Mouse (Mus musculus) limb, embryonic 14.5 days (tissue): ENCODE results near the gene Polq. TPM values are rescaled to one million over a fixed set of nuclear protein-coding genes. Genes with fewer than 3 reads are reported as not detected.
"Not testable (repeated sequence)": the region's sequence is repeated elsewhere in the genome, so short reads cannot be mapped to it uniquely, and the experiment has no call there.

ENCODE experiments used
- ATAC-seq: fragments of 200-750 bp; cut with Nextera tagmentation; 2 replicates; pipeline ENCODE4 v1.8.0; 2017; ENCODE audit warnings: low read depth, moderate number of reproducible peaks, moderate TSS enrichment; ENCODE audit not compliant: low FRiP score
- DNase-seq: peaks from one replicate; pipeline ENCODE4 v3.0.0-alpha.2; 2015; ENCODE audit warnings: low spot score
- H3K27ac ChIP-seq: fragments of 300-500 bp; sonication (generic); replicated peaks from 2 replicates; pipeline ENCODE4 v1.5.1; 2014; ENCODE audit warnings: low read depth, mild to moderate bottlenecking, low read length, moderate library complexity, mixed read lengths
- H3K27me3 ChIP-seq: fragments of 300-500 bp; sonication (generic); 2 replicates; pipeline ENCODE4 v1.6.1; 2014; ENCODE audit warnings: low read length, mixed read lengths; ENCODE audit not compliant: control insufficient read depth, insufficient read depth
- H3K36me3 ChIP-seq: fragments of 300-500 bp; sonication (generic); 2 replicates; pipeline ENCODE4 v1.6.1; 2014; ENCODE audit warnings: mild to moderate bottlenecking, low read length, moderate library complexity, mixed read lengths; ENCODE audit not compliant: control insufficient read depth, insufficient read depth
- H3K4me1 ChIP-seq: fragments of 300-500 bp; sonication (generic); 2 replicates; pipeline ENCODE4 v1.6.1; 2014; ENCODE audit warnings: antibody characterized with exemption, low read length, mixed read lengths; ENCODE audit not compliant: control insufficient read depth, insufficient read depth
- H3K4me2 ChIP-seq: fragments of 300-500 bp; sonication (generic); replicated peaks from 2 replicates; pipeline ENCODE4 v1.6.1; 2014; ENCODE audit warnings: low read depth, mild to moderate bottlenecking, low read length, moderate library complexity; ENCODE audit not compliant: severe bottlenecking
- H3K4me3 ChIP-seq: fragments of 300-500 bp; sonication (generic); replicated peaks from 2 replicates; pipeline ENCODE4 v1.5.1; 2014; ENCODE audit warnings: low read length
- H3K9ac ChIP-seq: fragments of 300-500 bp; sonication (generic); 2 replicates; pipeline ENCODE4 v1.6.1; 2014; ENCODE audit warnings: mild to moderate bottlenecking, low read depth, low read length, moderate library complexity; ENCODE audit not compliant: severe bottlenecking
- H3K9me3 ChIP-seq: fragments of 300-500 bp; sonication (generic); 2 replicates; pipeline ENCODE4 v1.6.1; 2016; ENCODE audit warnings: low read length; ENCODE audit not compliant: control insufficient read depth
- POLR2A ChIP-seq: fragments of 200-500 bp; IDR thresholded peaks from 2 replicates; pipeline ENCODE4 v1.8.0; 2012; ENCODE audit warnings: inconsistent platforms, mild to moderate bottlenecking, moderate library complexity, borderline replicate concordance; ENCODE audit not compliant: insufficient read depth, insufficient read length; ENCODE audit errors: extremely low read depth
- WGBS: fragments of 180-500 bp; shearing (Covaris S2); extraction: QIAGEN DNeasy Blood & Tissue Kit; methylation state at CpG from one replicate; pipeline ENCODE4 v1.1.7; 2014; 5-methylcytosine and 5-hydroxymethylcytosine counted together
- polyA plus RNA-seq, 2 experiments: library from polyadenylated mRNA; depleted of rRNA in 1 of 2; stranded (reverse) in 1 of 2; unstranded in 1 of 2; fragments of >200 nt; fragmentation: Nextera tagmentation in 1 of 2; extraction: Ambion mirVana in 1 of 2; gene quantifications; 2 replicates each; pipeline versions ENCODE4 v1.2.1 to v1.2.3; 2012 to 2014

Gene Polq
- polyA plus RNA-seq, 2 experiments = 6.1 to 6.5 TPM

GRCm38 (mm10) chr16:37094169-37094833, 82.7 kb downstream of the Polq start:
- Histone ChIP-seq H3K4me3 (no peak overlapping the region), H3K4me2 (no peak overlapping the region), H3K27me3 (no peaks in the 10 kb centered on the region), H3K36me3 (peaks cover 22% of the 10 kb centered on the region), H3K9ac (no peak overlapping the region), H3K27ac (no peak overlapping the region), H3K9me3 (no peaks in the 10 kb centered on the region), H3K4me1 (no peaks in the 10 kb centered on the region)
- no peak for DNase-seq
- ATAC-seq = no peak
- no peak for TF ChIP-seq POLR2A
- WGBS = 77% methylated on average over 4 of the region's 4 CpGs

- no peak overlapping the region for H3K9ac ChIP-seq
- WGBS = 29% methylated on average over 5 of the region's 5 CpGs
Measured at GRCm38 (mm10) chr16:37108763-37109162, 97.2 kb downstream of the Polq start.

GRCm38 (mm10) chr16:37109285-37109684, 97.7 kb downstream of the Polq start:
- Histone ChIP-seq H3K27me3 (no peaks in the 10 kb centered on the region), H3K27ac (no peak overlapping the region), H3K4me2 (no peak overlapping the region), H3K9me3 (no peaks in the 10 kb centered on the region), H3K4me3 (no peak overlapping the region), H3K36me3 (no peaks in the 10 kb centered on the region), H3K4me1 (no peaks in the 10 kb centered on the region), H3K9ac (no peak overlapping the region)
- TF ChIP-seq POLR2A = no peak
- peak; percentile 86 for DNase-seq
- peak; percentile 70; the same call in 1 of the 2 replicates for ATAC-seq
- 31% methylated on average over 3 of the region's 3 CpGs for WGBS

More at GRCm38 (mm10) chr16:37108763-37109162, 97.2 kb downstream of the Polq start:
- TF ChIP-seq POLR2A = no peak
- ATAC-seq = no peak
- Histone ChIP-seq H3K36me3 (no peaks in the 10 kb centered on the region), H3K4me1 (no peaks in the 10 kb centered on the region), H3K4me3 (no peak overlapping the region), H3K9me3 (no peaks in the 10 kb centered on the region), H3K4me2 (no peak overlapping the region), H3K27ac (no peak overlapping the region), H3K27me3 (no peaks in the 10 kb centered on the region)
- DNase-seq = no peak

- not testable (repeated sequence) for H3K9ac ChIP-seq, DNase-seq, H3K36me3 ChIP-seq, H3K4me1 ChIP-seq, ATAC-seq, H3K4me2 ChIP-seq, H3K9me3 ChIP-seq, H3K27me3 ChIP-seq, H3K27ac ChIP-seq, H3K4me3 ChIP-seq
- 93% methylated on average over 1 of the region's 1 CpGs for WGBS
Measured at GRCm38 (mm10) chr16:37125190-37125589, 113.6 kb downstream of the Polq start.

Other genes with a start within 250 kb of the Polq start
- gene Slc15a2, start 226.8 kb upstream of the Polq start, polyA plus RNA-seq (2012; rRNA removed) = 4.2 and 15.3 TPM in 2 replicates
- 2.9 and 6.9 TPM in 2 replicates for gene Slc15a2, start 226.8 kb upstream of the Polq start, polyA plus RNA-seq (2014; fragmentation: Nextera tagmentation; extraction: Ambion mirVana)
- 17.5 and 26.7 TPM in 2 replicates for gene Iqcb1, start 183.4 kb upstream of the Polq start, polyA plus RNA-seq (2012; rRNA removed)
- gene Iqcb1, start 183.4 kb upstream of the Polq start, polyA plus RNA-seq (2014; fragmentation: Nextera tagmentation; extraction: Ambion mirVana) = 39.9 and 43.8 TPM in 2 replicates
- 1.4 and 2.4 TPM in 2 replicates for gene Eaf2, start 136.8 kb upstream of the Polq start, polyA plus RNA-seq (2012; rRNA removed)
- 4.8 and 6.8 TPM in 2 replicates for gene Eaf2, start 136.8 kb upstream of the Polq start, polyA plus RNA-seq (2014; fragmentation: Nextera tagmentation; extraction: Ambion mirVana)
- 52.4 and 82.1 TPM in 2 replicates for gene Golgb1, start 136.6 kb upstream of the Polq start, polyA plus RNA-seq (2012; rRNA removed)
- gene Golgb1, start 136.6 kb upstream of the Polq start, polyA plus RNA-seq (2014; fragmentation: Nextera tagmentation; extraction: Ambion mirVana) = 123 TPM in 2 replicates
- 5.3 and 7.7 TPM in 2 replicates for gene Hcls1, start 76.8 kb upstream of the Polq start, polyA plus RNA-seq (2012; rRNA removed)
- 2.3 and 3.3 TPM in 2 replicates for gene Hcls1, start 76.8 kb upstream of the Polq start, polyA plus RNA-seq (2014; fragmentation: Nextera tagmentation; extraction: Ambion mirVana)
- gene Fbxo40, start 21.3 kb upstream of the Polq start, polyA plus RNA-seq (2012; rRNA removed) = 0.26 and 0.32 TPM in 2 replicates
- 0.43 and 0.44 TPM in 2 replicates for gene Fbxo40, start 21.3 kb upstream of the Polq start, polyA plus RNA-seq (2014; fragmentation: Nextera tagmentation; extraction: Ambion mirVana)